Mouse (Mus musculus) liver, embryonic 12.5 days (tissue): ENCODE data around the gene Ybx3. TPM values are rescaled to one million over a fixed set of nuclear protein-coding genes. Genes with fewer than 3 reads are reported as not detected.

Experiments
- polyA plus RNA-seq: library from polyadenylated mRNA; unstranded; fragments of >200 nt; fragmentation: Nextera tagmentation; extraction: Ambion mirVana; gene quantifications from 2 replicates; pipeline ENCODE4 v1.2.1, GENCODE M21; 2016

The Ybx3 gene
- polyA plus RNA-seq, 1 experiment from 2014 or later, result 88.6 TPM

Other genes with a start within 250 kb of the Ybx3 start
- 0.07 and 0.11 TPM in 2 replicates for gene Klra2, start 141.1 kb downstream of the Ybx3 start, polyA plus RNA-seq
- 43.9 and 46.3 TPM in 2 replicates for gene Magohb, start 95.2 kb downstream of the Ybx3 start, polyA plus RNA-seq
- gene Styk1, start 34.9 kb downstream of the Ybx3 start, polyA plus RNA-seq, result 0.65 and 1.1 TPM in 2 replicates
- gene 5430401F13Rik, start 97.9 kb upstream of the Ybx3 start, polyA plus RNA-seq, result not detected in 2 replicates
- gene Gm6619, start 97.9 kb upstream of the Ybx3 start, polyA plus RNA-seq, result not detected in 2 replicates
- not detected in 2 replicates for gene Tas2r130, start 242.4 kb upstream of the Ybx3 start, polyA plus RNA-seq